ENCODE assay signal across 19 mouse cellular contexts in the genomic region with DNA sequence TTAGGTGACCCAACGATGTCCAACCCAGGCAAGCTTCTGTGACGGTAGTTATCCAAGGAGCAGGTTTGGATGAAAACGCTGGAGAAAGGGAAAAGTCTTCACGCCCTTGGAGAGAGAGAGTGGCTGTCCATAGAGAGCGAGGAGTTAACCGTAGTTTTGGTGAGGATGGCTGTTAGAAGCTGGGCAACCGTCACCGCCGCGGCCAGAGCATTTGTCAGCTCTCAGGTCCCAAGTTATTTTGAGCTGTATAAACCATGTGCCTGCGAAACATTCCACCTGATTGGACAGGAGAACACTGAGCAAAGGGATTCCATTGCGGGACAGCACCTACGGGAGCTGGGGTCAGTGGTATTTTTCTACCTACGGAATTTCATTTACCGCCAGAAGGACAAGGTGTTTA. TPM values are rescaled to one million over a fixed set of nuclear protein-coding genes. Genes with fewer than 3 reads are reported as not detected.
DNase-seq lines count a peak whose midpoint lies in the region; ATAC-seq and TF ChIP-seq lines count a peak whose summit lies in the region.
"Had no signal": no experiment of that assay in that cellular context is flagged by ENCODE, and none has a peak within 500 bp of the region (broad histone marks: within the 10 kb centered on the region; RNA-seq: fewer than 3 reads in every experiment).

TSS of gene Mypn (minus strand) at position 225 of the 400 bp plus-strand sequence.

- peak within 1 kb of the TSS; percentile 49 for H3K4me3 ChIP-seq in heart, postnatal 0 days (ENCODE audit: low read depth, low read length)
- no peak within 1 kb of the TSS for H3K4me3 ChIP-seq in layer of hippocampus, adult 2 months
- H3K4me3 ChIP-seq: midbrain, embryonic 10.5 days; neural tube, embryonic 15.5 days; stomach, embryonic 15.5 days had no signal

- peak within 1 kb of the TSS; percentile 53 for H3K9ac ChIP-seq in heart, postnatal 0 days (replicated peaks; ENCODE audit: low read depth, low read length)
- H3K9ac ChIP-seq: forebrain, postnatal 0 days; neural tube, embryonic 15.5 days; stomach, embryonic 15.5 days had no signal

- no peak for TF ChIP-seq EP300 in heart, postnatal 0 days (IDR thresholded peaks at IDR 0.05; ENCODE audit: low read depth)

- ATAC-seq in heart, postnatal 0 days (ENCODE audit: insufficient read depth, low read depth), result peak; percentile 94
- ATAC-seq: inflammation-experienced regulatory T-cells, adult 6 months had no signal

- H3K4me2 ChIP-seq in heart, postnatal 0 days (ENCODE audit: low read depth, low read length), result peak within 1 kb of the TSS; percentile 56
- H3K4me2 ChIP-seq: neural tube, embryonic 15.5 days; stomach, embryonic 15.5 days had no signal

- 39% methylated on average over 15 of the region's 15 CpGs for WGBS in heart, postnatal 0 days

- no peak for TF ChIP-seq CTCF in heart, postnatal 0 days (IDR thresholded peaks at IDR 0.05; ENCODE audit: low read depth)
- TF ChIP-seq CTCF in layer of hippocampus, adult 2 months (conservative IDR thresholded peaks at IDR 0.05), result no peak

- no peaks in the 10 kb centered on the region for H3K36me3 ChIP-seq in heart, postnatal 0 days (replicated peaks; ENCODE audit: control insufficient read depth, insufficient read depth, low read length)
- H3K36me3 ChIP-seq: midbrain, embryonic 10.5 days; neural tube, embryonic 15.5 days; stomach, embryonic 15.5 days had no signal

- peak within 1 kb of the TSS; percentile 83 for H3K27ac ChIP-seq in heart, postnatal 0 days (ENCODE audit: low read depth)
- H3K27ac ChIP-seq in layer of hippocampus, adult 2 months, result no peak within 1 kb of the TSS
- H3K27ac ChIP-seq: midbrain, embryonic 10.5 days; neural tube, embryonic 15.5 days; stomach, embryonic 15.5 days had no signal

- H3K9me3 ChIP-seq in heart, postnatal 0 days (replicated peaks; ENCODE audit: control insufficient read depth, low read length), result no peaks in the 10 kb centered on the region
- H3K9me3 ChIP-seq: midbrain, embryonic 10.5 days; neural tube, embryonic 15.5 days; stomach, embryonic 15.5 days had no signal

- H3K4me1 ChIP-seq in heart, postnatal 0 days (ENCODE audit: control insufficient read depth, insufficient read depth), result peaks cover 4% of the 10 kb centered on the region; the same call in 1 of the 2 replicates
- H3K4me1 ChIP-seq: midbrain, embryonic 10.5 days; neural tube, embryonic 15.5 days; stomach, embryonic 15.5 days had no signal

- DNase-seq in gastrocnemius, postnatal 10 days, result peak; percentile 40
- DNase-seq in heart, adult 8-10 months (ENCODE audit: low spot score), result peak; percentile 55
- peak; percentile 74 for DNase-seq in heart, postnatal 0 days (ENCODE audit: low spot score)
- DNase-seq in ovary, adult 18-20 months (ENCODE audit: low spot score), result no peak
- DNase-seq in kidney, adult 18-20 months, result no peak
- DNase-seq in urinary bladder, postnatal 4 days (ENCODE audit: low spot score in 2 of 2), result no peak
- DNase-seq in layer of hippocampus, adult 2 months (ENCODE audit: low spot score in 2 of 2), result no peak
- DNase-seq: adrenal gland, postnatal 36 days; cerebellum, postnatal 10 days; forebrain, postnatal 0 days; lung, postnatal 14 days; spleen, adult 18-20 months; thymus, postnatal 36 days had no signal

- no peaks in the 10 kb centered on the region for H3K27me3 ChIP-seq in heart, postnatal 0 days (ENCODE audit: control insufficient read depth, insufficient read depth, low read length)
- H3K27me3 ChIP-seq: neural tube, embryonic 15.5 days; stomach, embryonic 15.5 days had no signal

RNA-seq across cellular contexts. Expression of gene Mypn, which starts in this region (rescaled TPM):
- total RNA-seq in gastrocnemius, postnatal 10 days (2021), result 100 to 1,000 TPM; 230 to 232 TPM
- 100 to 1,000 TPM in 3 of 4 experiments, 10 to 100 TPM in 1; 99.8 to 126 (median 104) TPM for total RNA-seq in heart, adult 8-10 months (2022)
- total RNA-seq in heart, postnatal 0 days (2014; rRNA removed; ENCODE audit: low replicate concordance), result 26.5 and 33.5 TPM in 2 replicates
- polyA plus RNA-seq in heart, postnatal 0 days (2015; fragmentation: Nextera tagmentation; extraction: Ambion mirVana), result 12.2 and 12.7 TPM in 2 replicates
- total RNA-seq in layer of hippocampus, adult 2 months (2021), result 1 to 10 TPM; 1.5 to 1.6 TPM
- total RNA-seq: hematopoietic stem cell, adult 5-6 weeks had no signal
- polyA plus RNA-seq: inflammation-experienced regulatory T-cells, adult 6 months; kidney, embryonic 14.5 days had no signal

Comparison
In these comparisons a context has a peak if more than half of its experiments do, and no peak if none do; other contexts are left out.
1. RNA of gene Mypn (total RNA-seq): 230 to 232 TPM in gastrocnemius, postnatal 10 days, 99.8 to 126 TPM in heart, adult 8-10 months and 26.5 to 33.5 TPM in heart, postnatal 0 days; 1.5 to 1.6 TPM in layer of hippocampus, adult 2 months; every median in the first group is over 10 times any median in the second.
2. DNase-seq: peak in gastrocnemius, postnatal 10 days (single experiment), heart, adult 8-10 months (single experiment) and heart, postnatal 0 days (single experiment); none in ovary, adult 18-20 months (single experiment), kidney, adult 18-20 months (single experiment), urinary bladder, postnatal 4 days (0 of 2) and layer of hippocampus, adult 2 months (0 of 2).